Mouse (Mus musculus) ovary, adult 2 months (tissue): Measurements from ENCODE around the gene Ube2e1. TPM values are rescaled to one million over a fixed set of nuclear protein-coding genes. Genes with fewer than 3 reads are reported as not detected.

Experiments used
- polyA plus RNA-seq: library from polyadenylated mRNA; depleted of rRNA; stranded (reverse); fragments of >200 nt; gene quantifications from 2 replicates; pipeline ENCODE4 v1.2.3, GENCODE M21; 2012; rRNA removed

The Ube2e1 gene
- polyA plus RNA-seq = 11.0 and 12.5 TPM in 2 replicates

DNA sequence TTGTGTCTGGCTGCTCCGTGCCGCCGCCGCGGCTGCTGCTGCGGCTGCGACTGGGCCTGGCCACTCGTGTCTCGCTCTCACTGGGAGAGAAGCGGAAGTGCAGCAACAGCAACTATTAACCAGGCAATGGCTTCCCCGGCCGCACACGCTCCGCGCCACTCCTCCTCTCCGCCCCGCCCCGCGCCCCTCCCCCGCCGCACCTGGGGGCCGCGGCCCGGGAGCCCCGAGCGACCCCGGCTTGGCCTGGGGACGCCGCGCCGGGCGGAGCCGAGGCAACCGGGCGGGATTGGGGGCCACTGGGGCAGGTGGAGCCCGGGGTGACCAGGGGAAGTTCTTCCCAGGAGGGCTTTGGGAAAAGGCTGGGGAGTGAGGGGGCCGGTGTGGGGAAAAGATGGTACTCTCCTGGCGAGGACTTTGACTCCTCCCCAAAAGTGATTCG lies at the start of gene Ube2e1:
Gene Ube2e1, minus strand, starts transcription at position 167 of the 439 bp plus-strand sequence.

DNA sequence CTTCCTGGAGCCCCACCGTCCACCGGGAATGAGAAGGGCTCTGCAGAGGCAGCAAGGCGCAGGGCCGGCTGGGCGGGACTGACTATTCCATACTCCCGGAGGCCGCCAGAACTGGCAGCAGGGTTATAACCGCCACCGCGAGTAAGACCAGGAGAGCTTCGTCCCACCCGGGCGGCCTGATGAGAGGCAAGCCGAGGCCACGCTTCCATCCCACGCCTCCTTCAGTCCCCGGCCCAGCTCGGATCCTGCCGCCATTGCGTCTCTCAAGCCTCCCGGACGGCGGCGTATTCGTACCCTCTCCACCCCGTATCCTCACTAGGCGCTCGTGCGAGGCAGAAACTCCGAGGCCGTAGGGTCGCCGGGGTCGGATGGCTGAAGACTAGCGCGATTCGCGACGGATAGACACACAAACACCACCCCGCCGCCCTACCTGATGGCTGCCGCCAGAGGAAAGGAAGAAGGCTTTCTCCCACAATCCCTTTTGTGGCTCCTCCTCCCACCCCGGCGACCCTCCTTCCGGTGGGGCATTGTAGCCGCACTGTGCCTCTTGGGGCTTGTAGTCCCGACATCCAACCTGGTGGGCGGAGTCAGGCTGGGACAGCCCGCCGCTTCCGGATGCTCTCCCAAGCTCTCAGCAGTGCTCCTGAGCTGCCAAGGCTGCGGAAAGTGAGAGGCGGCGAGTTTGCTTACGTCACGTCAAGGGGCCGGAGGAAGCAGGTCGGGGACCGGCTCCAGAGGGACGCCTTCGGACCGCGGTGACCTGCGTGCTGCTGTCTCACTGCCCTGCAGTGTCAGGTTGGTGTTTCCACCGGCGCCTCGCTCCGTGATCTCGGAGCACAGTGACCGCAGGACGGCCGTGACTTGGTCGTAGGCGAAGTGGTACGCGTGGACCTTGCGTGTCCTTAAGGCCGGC lies 60.9 kb downstream of the Ube2e1 start, which contains the start of the genes Nkiras1 and Rpl15:
Gene Nkiras1, plus strand, starts transcription at position 608 of the 913 bp plus-strand sequence.
Gene Rpl15, minus strand, starts transcription at position 863 of the 913 bp plus-strand sequence.

DNA sequence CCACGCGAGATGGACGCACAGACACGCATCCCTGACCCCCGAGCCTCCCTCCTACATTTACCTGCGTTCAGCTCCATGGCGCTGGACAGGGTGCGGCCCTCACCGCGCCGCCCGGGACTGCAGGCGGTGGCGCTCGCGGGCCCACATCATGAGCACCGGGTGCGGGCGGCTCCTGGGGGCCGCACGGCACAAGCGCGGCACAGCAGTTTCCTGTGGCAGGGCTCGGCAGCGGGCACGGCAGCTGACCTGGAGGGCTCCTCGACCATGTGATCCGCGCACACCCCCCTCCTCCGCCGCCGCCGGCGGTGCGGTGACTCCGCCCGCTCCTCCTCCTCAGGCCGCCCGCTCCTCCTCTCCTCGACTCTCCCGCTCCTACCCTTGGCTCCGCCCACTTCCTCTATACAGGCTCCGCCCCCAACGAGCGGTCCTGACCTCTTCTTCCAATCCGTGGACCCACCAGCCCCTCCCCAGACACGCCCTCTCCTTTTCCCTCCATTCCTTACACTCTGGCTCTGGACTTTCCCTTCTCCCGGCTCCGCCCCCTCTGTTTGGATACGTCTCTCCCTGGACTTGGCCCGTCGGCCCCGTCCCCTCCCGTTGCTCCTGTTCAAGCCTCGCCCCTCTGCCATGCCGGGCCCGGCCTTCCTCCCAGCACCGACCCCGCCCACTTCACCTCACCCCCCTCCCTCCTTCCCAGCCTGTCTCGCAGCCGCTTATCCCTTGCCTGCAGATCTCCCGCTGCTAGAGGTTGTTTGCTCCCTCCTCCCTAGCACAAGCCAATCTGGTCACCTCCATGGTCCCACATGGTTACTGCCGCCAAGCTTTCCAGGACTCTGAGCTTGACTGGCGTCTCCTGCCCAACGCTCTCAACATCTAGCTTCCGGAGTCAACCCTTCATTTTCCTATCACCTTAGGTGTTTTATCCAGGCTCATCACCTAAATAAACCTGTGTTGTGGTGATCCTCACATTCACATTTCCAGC lies 92.6 kb downstream of the Ube2e1 start, which contains the start of gene Nr1d2:
Gene Nr1d2, minus strand, starts transcription at position 378 of the 982 bp plus-strand sequence.

Other genes with a start within 250 kb of the Ube2e1 start
- 27.9 and 36.9 TPM in 2 replicates for gene Nr1d2, start 92.7 kb downstream of the Ube2e1 start, polyA plus RNA-seq
- 1.3 and 1.9 TPM in 2 replicates for gene Nkiras1, start 60.7 kb downstream of the Ube2e1 start, polyA plus RNA-seq
- 227 and 364 TPM in 2 replicates for gene Rpl15, start 60.5 kb downstream of the Ube2e1 start, polyA plus RNA-seq